Mouse (Mus musculus): Measurements from ENCODE around the gene Gm20431.
"Not testable (repeated sequence)": the region's sequence is repeated elsewhere in the genome, so short reads cannot be mapped to it uniquely, and the experiment has no call there.

Gene Gm20431

GRCm38 (mm10) chr2:167659177-167659846 is 2.0 kb downstream of the Gm20431 start:
- no peak for DNase-seq (ENCODE audit: low spot score)

- DNase-seq (ENCODE audit: low spot score) = no peak
These were observed 2.6 kb downstream of the Gm20431 start for GRCm38 (mm10) chr2:167658712-167659111.

GRCm38 (mm10) chr2:167657973-167658372 is 3.3 kb downstream of the Gm20431 start:
- DNase-seq (ENCODE audit: low spot score) = no peak

GRCm38 (mm10) chr2:167656629-167657478 is 4.4 kb downstream of the Gm20431 start:
- DNase-seq (ENCODE audit: low spot score) = peak; percentile 88

- no peak for DNase-seq (ENCODE audit: low spot score)
These were observed 6.2 kb downstream of the Gm20431 start for GRCm38 (mm10) chr2:167654911-167655600.

GRCm38 (mm10) chr2:167652694-167653093 is 8.6 kb downstream of the Gm20431 start:
- DNase-seq (ENCODE audit: low spot score) = no peak

DNA sequence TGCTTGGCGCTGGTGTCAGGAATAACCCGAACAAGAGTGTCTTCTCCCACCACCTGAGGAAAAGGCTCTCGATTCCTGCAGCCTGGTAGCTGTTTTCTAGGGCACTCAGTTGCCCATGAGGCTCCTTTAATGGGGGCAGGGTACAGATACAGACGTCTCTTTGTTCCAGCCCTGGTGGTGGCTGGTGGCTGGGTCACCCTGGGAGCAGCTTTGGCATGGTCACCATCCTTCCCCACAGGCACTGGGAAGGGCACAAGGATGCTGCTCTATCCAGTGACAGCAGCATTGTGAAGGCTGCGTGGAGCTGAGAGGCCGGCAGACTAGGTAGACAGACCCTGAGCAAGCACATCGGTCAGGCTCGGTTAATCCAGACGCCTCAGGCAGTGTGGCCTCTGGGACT is 9.7 kb downstream of the Gm20431 start:
- DNase-seq (ENCODE audit: low spot score) = no peak

DNA sequence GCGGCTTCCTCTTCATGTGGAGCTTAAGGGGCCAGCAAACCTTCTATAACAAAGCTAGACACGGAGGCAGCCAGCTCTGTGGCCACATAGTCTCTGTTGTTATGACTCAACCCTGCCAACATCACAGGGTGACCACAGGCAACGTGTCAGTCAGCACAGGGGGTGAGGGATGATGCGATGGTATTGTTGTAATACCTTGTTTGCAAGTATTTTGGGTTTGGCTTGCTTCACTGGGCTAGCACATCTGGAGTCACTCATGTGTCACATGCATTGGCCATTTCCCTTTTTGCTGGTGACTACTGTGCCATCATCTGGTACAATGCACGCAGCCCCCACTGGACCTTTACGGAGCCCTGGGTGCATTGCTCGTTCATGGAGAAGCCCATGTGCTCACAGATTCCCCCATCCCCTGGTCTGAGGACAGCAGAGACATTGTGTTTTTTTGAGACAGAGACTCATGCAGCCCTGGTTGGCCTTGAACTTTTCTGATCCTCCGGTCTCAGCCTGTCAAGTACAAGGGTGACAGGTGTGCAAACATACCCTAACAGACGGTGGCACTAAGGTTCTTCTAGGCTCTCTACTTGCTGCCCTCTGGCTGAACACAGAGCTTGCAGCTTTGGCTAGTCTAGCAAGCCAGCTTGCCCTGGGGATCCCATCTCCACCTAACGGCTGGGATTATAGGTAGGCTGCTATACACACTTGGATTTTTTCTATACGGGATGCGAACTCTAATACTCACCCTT is 11.8 kb downstream of the Gm20431 start:
- DNase-seq (ENCODE audit: low spot score) = no peak

GRCm38 (mm10) chr2:167646411-167646810 is 14.9 kb downstream of the Gm20431 start:
- no peak for DNase-seq (ENCODE audit: low spot score)

- not testable (repeated sequence) for DNase-seq (ENCODE audit: low spot score)
These were observed 17.8 kb downstream of the Gm20431 start for GRCm38 (mm10) chr2:167643356-167644052.

- DNase-seq (ENCODE audit: low spot score) = no peak
These were observed 19.1 kb downstream of the Gm20431 start for GRCm38 (mm10) chr2:167642164-167642563.

DNA sequence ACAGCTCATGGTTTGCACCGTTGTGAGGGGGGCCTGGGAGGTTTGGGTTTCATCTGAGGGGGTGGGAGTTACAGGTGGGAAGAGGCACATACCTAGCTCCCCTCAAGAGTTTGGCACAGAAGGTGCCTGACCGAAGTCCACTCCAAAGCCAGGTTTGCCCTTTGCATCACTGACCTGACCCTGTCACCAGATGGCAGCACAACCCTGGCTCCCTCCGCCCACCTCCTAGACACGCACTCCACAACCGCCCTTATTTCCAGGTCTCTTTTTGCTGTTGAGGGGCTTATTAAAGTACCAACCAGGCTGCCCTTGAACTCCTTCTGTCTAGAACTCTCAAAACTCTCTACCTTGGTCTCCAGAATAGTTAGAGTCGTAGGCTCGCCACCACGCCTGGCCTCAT is 20.0 kb downstream of the Gm20431 start:
- DNase-seq (ENCODE audit: low spot score) = peak; percentile 40

- DNase-seq (ENCODE audit: low spot score) = peak; percentile 63
These were observed 21.0 kb downstream of the Gm20431 start for GRCm38 (mm10) chr2:167640279-167640678.

DNA sequence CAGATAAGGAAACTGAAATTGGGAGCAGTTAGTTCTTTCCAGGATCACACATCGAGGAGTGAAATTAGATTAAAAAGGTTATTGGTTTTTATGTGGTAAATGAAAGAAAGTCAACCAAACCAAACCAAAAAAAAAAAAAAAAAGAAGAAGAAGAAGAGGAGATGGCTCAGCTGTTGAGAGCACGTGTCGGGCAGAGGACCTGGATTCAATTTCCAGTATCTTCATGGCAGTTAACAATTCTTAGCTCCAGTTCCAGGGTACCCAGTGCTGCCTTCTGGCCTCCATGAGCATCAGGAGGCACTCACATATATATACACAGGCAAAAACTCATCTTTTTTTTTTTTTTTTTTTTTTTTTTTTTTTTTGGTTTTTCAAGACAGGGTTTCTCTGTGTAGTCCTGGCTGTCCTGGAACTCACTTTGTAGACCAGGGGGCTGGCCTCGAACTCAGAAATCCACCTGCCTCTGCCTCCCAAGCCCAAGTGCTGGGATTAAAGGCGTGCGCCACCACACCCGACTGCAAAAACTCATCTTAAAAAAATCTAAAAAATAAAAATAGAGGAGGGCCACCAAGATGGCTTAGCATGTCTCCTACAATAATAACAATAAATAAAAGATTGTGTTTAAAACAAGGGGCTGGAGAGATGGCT is 26.3 kb downstream of the Gm20431 start:
- no peak for DNase-seq (ENCODE audit: low spot score)

- peak; percentile 97 for DNase-seq (ENCODE audit: low spot score)
These were observed 26.9 kb downstream of the Gm20431 start for GRCm38 (mm10) chr2:167634338-167634770.

DNA sequence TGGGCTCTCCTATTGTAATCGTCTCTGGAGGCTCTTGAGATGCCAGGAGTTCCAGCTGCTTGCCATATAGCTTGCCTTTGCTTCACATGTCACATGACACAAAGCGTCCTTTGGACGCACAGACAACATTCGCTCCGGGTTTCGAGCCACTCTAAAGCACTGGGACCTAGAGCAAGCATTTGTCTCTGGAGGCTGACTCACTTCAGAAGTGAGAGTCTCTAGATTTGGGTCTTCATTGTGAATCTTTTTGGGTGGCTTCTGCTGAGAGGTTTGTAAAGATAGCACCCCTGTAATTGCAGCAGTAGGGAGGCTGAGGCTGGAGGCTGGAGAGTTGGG is 27.8 kb downstream of the Gm20431 start:
- DNase-seq (ENCODE audit: low spot score) = no peak

GRCm38 (mm10) chr2:167632731-167633536 is 28.4 kb downstream of the Gm20431 start:
- DNase-seq (ENCODE audit: low spot score) = no peak

DNA sequence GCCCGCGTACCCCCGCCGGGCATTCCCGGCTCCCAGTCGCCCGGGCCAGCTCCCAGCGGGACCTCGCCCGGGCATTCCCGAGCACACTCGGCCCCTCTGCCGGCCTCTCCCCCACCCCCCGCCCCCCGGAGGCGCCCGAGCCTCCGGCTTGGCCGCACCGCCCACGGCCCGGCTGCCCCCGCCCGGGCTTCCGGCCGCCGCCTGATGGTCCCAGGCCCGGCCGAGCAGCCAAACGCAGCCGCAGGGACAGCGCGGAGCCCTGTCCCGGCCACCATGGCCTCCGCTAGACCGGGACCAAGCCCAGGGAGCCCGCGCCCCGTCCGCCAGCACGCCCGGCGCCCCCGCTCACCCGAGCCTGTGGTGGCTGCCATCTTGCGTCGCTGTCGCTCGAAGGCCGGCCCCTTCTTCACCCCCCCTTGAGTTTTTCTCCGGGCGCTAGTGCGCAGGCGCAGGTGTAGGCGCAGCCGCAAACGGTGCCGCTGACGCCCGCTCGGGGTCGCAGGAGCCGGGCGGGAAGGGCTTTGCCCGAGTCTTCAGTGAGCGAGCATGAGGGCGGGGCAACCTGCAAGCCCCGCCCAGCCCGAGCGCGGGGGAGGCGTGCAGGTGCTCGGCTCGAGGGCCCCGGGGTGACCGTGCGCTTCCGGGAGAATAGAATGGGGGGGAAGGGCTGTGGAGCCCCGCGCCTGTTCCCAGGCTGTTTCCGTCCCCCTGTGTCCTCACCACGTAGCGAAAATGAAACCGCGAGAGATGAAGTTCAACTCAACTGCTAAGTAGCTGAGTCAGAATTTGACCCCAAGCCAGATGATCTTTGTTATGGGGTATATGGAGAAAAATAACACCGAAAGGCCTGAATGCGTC is 29.5 kb downstream of the Gm20431 start, which contains the start of gene Ube2v1:
TSS of gene Ube2v1 (minus strand) at position 505 of the 858 bp plus-strand sequence.
- DNase-seq (ENCODE audit: low spot score) = peak; percentile 99

GRCm38 (mm10) chr2:167631181-167631590 is 30.1 kb downstream of the Gm20431 start:
- peak; percentile 23 for DNase-seq (ENCODE audit: low spot score)
